Mouse (Mus musculus) liver, embryonic 13.5 days (tissue): ENCODE results near the gene Shisa8. TPM values are rescaled to one million over a fixed set of nuclear protein-coding genes. Genes with fewer than 3 reads are reported as not detected.
A peak's percentile ranks its signal among the peaks of the same experiment; 100 is the strongest.

Experiments
- ATAC-seq: fragments of 200-750 bp; cut with Nextera tagmentation; 2 replicates; pipeline ENCODE4 v1.8.0; 2017; ENCODE audit warnings: low read depth, mild to moderate bottlenecking, moderate number of reproducible peaks, moderate library complexity
- DNase-seq: peaks from one replicate; pipeline ENCODE4 v3.0.0; 2022
- H3K27ac ChIP-seq: fragments of 300-500 bp; sonication (generic); 2 replicates; pipeline ENCODE4 v1.5.1; 2015; ENCODE audit warnings: moderate library complexity, mild to moderate bottlenecking, inconsistent platforms
- H3K27me3 ChIP-seq: fragments of 300-500 bp; sonication (generic); 2 replicates; pipeline ENCODE4 v1.6.1; 2015; ENCODE audit warnings: mild to moderate bottlenecking, inconsistent platforms
- H3K36me3 ChIP-seq: fragments of 300-500 bp; sonication (generic); 2 replicates; pipeline ENCODE4 v1.6.1; 2015; ENCODE audit warnings: mild to moderate bottlenecking, inconsistent platforms
- H3K4me1 ChIP-seq: fragments of 300-500 bp; sonication (generic); replicated peaks from 2 replicates; pipeline ENCODE4 v1.6.1; 2015; ENCODE audit warnings: inconsistent platforms
- H3K4me2 ChIP-seq: fragments of 300-500 bp; sonication (generic); 2 replicates; pipeline ENCODE4 v1.6.1; 2015; ENCODE audit warnings: inconsistent platforms, mild to moderate bottlenecking, moderate library complexity
- H3K4me3 ChIP-seq: fragments of 300-500 bp; sonication (generic); replicated peaks from 2 replicates; pipeline ENCODE4 v1.5.1; 2015; ENCODE audit warnings: mild to moderate bottlenecking, inconsistent platforms
- H3K9ac ChIP-seq: fragments of 300-500 bp; sonication (generic); 2 replicates; pipeline ENCODE4 v1.6.1; 2015; ENCODE audit warnings: mild to moderate bottlenecking, inconsistent platforms
- H3K9me3 ChIP-seq: fragments of 300-500 bp; sonication (generic); replicated peaks from 2 replicates; pipeline ENCODE4 v1.6.1; 2016; ENCODE audit warnings: inconsistent platforms
- WGBS: fragments of 180-500 bp; shearing (Covaris S2); methylation state at CpG from one replicate; pipeline ENCODE4 v1.1.7; 2015; ENCODE audit not compliant: insufficient replicate concordance; 5-methylcytosine and 5-hydroxymethylcytosine counted together
- polyA plus RNA-seq: library from polyadenylated mRNA; unstranded; fragments of >200 nt; fragmentation: Nextera tagmentation; extraction: Ambion mirVana; gene quantifications from 2 replicates; pipeline ENCODE4 v1.2.1, GENCODE M21; 2015

The Shisa8 gene
- polyA plus RNA-seq, 1 experiment from 2014 or later: 0.10 TPM

- Histone ChIP-seq H3K4me2 (no peak overlapping the region), H3K27me3 (peaks cover 17% of the 10 kb centered on the region), H3K27ac (no peak overlapping the region), H3K4me3 (no peak overlapping the region), H3K4me1 (peaks cover 15% of the 10 kb centered on the region), H3K9ac (no peak overlapping the region), H3K36me3 (peaks cover 89% of the 10 kb centered on the region), H3K9me3 (no peaks in the 10 kb centered on the region)
- WGBS: 86% methylated on average over 6 of the region's 6 CpGs
- no peak for ATAC-seq
- no peak for DNase-seq
Observed at GRCm38 (mm10) chr15:82202086-82202485, 10.5 kb downstream of the Shisa8 start.

- DNase-seq (no peak), ATAC-seq (peak; percentile 16; the same call in 1 of the 2 replicates)
- Histone ChIP-seq H3K27me3 (no peaks in the 10 kb centered on the region), H3K4me1 (0 out of 2 replicates have a peak, but pooled peaks cover 5% of the 10 kb centered on the region), H3K4me2 (no peak overlapping the region), H3K4me3 (no peak overlapping the region), H3K36me3 (peaks cover 98% of the 10 kb centered on the region), H3K9me3 (no peaks in the 10 kb centered on the region), H3K9ac (no peak overlapping the region), H3K27ac (no peak overlapping the region)
- WGBS: 89% methylated on average over 12 of the region's 12 CpGs
Observed at GRCm38 (mm10) chr15:82199546-82199945, 13.1 kb downstream of the Shisa8 start.

DNA sequence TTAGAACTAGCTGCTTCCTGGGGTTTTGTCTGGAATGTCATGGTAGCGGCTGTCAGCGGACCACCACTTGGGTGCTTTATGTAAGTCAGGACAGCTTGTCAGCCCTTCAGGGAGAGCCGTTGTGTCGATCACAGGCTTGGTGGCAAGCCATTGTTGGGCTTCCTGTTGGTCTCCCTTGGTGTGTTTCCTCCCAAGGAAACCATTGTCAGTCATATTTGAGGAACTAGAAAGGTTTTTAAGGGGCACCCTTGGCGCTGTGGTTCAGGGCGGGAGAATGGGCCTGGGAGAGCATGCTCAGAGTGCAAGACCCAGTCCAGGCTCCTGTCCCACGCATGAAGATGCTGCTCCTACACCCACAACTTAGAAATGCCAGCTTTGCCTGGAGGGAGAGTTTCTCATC, 14.3 kb downstream of the Shisa8 start:
- ATAC-seq (no peak), DNase-seq (no peak)
- H3K9me3 ChIP-seq: no peaks in the 10 kb centered on the region
- H3K27ac ChIP-seq: no peak overlapping the region; the same call in 1 of the 2 replicates
- H3K4me3 ChIP-seq: no peak overlapping the region
- 0 out of 2 replicates have a peak, but pooled peaks cover 5% of the 10 kb centered on the region for H3K4me1 ChIP-seq
- H3K27me3 ChIP-seq: no peaks in the 10 kb centered on the region
- H3K9ac ChIP-seq: no peak overlapping the region
- WGBS: 59% methylated on average over 7 of the region's 7 CpGs
- H3K36me3 ChIP-seq: peaks cover 99% of the 10 kb centered on the region
- H3K4me2 ChIP-seq: no peak overlapping the region

- Histone ChIP-seq H3K9me3 (no peaks in the 10 kb centered on the region), H3K4me1 (0 out of 2 replicates have a peak, but pooled peaks cover 5% of the 10 kb centered on the region), H3K27ac (peak overlapping the region; percentile 47; the same call in 1 of the 2 replicates), H3K9ac (no peak overlapping the region), H3K36me3 (peaks cover 99% of the 10 kb centered on the region), H3K4me2 (no peak overlapping the region), H3K27me3 (no peaks in the 10 kb centered on the region), H3K4me3 (no peak overlapping the region)
- DNase-seq: no peak
- ATAC-seq: no peak
- 65% methylated on average over 11 of the region's 11 CpGs for WGBS
Observed at GRCm38 (mm10) chr15:82197937-82198336, 14.7 kb downstream of the Shisa8 start.

DNA sequence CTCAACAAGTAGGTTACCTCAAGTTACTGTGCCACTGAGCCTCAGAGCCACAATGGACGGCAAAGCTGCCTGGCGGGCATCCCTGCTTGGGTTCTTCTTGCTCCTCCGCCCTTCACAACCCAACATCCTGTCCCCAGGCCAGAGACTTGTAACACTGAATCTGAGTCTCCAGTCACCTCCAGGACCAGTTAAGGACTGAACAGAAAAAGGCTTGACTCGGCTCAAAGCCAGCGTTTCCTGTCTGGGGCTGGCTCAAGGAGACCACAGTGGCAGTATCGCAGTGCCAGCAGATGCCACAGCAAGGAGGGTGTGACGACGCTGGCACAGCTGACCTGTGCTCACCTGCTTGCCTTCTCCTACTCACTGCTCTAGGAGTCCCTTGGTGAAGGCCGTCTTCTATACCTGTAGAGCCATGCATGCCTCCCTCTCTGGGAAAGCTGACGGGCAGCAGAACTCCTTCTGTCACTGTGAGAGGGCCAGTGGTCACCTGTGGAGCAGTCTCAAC, 15.3 kb downstream of the Shisa8 start:
- no peaks in the 10 kb centered on the region for H3K9me3 ChIP-seq
- ATAC-seq: no peak
- no peaks in the 10 kb centered on the region for H3K27me3 ChIP-seq
- H3K9ac ChIP-seq: no peak overlapping the region
- no peak for DNase-seq
- no peak overlapping the region for H3K4me3 ChIP-seq
- H3K4me2 ChIP-seq: no peak overlapping the region
- H3K36me3 ChIP-seq: peaks cover 99% of the 10 kb centered on the region
- 0 out of 2 replicates have a peak, but pooled peaks cover 5% of the 10 kb centered on the region for H3K4me1 ChIP-seq
- H3K27ac ChIP-seq: peak overlapping the region; percentile 47; the same call in 1 of the 2 replicates
- 81% methylated on average over 10 of the region's 10 CpGs for WGBS

- ATAC-seq (no peak), DNase-seq (no peak)
- H3K4me3 ChIP-seq: no peak overlapping the region
- peaks cover 99% of the 10 kb centered on the region for H3K36me3 ChIP-seq
- H3K4me2 ChIP-seq: no peak overlapping the region
- no peaks in the 10 kb centered on the region for H3K27me3 ChIP-seq
- 77% methylated on average over 12 of the region's 12 CpGs for WGBS
- no peak overlapping the region for H3K9ac ChIP-seq
- 0 out of 2 replicates have a peak, but pooled peaks cover 5% of the 10 kb centered on the region for H3K4me1 ChIP-seq
- H3K9me3 ChIP-seq: no peaks in the 10 kb centered on the region
- no peak overlapping the region for H3K27ac ChIP-seq
Observed at GRCm38 (mm10) chr15:82196300-82196699, 16.3 kb downstream of the Shisa8 start.

- Histone ChIP-seq H3K27ac (no peak overlapping the region; the same call in 1 of the 2 replicates), H3K4me1 (peaks cover 10% of the 10 kb centered on the region), H3K36me3 (peaks cover 96% of the 10 kb centered on the region), H3K4me3 (no peak overlapping the region), H3K27me3 (no peaks in the 10 kb centered on the region), H3K9ac (no peak overlapping the region), H3K4me2 (no peak overlapping the region), H3K9me3 (no peaks in the 10 kb centered on the region)
- 77% methylated on average over 8 of the region's 8 CpGs for WGBS
- DNase-seq (no peak), ATAC-seq (no peak)
Observed at GRCm38 (mm10) chr15:82192617-82193016, 20.0 kb downstream of the Shisa8 start.

DNA sequence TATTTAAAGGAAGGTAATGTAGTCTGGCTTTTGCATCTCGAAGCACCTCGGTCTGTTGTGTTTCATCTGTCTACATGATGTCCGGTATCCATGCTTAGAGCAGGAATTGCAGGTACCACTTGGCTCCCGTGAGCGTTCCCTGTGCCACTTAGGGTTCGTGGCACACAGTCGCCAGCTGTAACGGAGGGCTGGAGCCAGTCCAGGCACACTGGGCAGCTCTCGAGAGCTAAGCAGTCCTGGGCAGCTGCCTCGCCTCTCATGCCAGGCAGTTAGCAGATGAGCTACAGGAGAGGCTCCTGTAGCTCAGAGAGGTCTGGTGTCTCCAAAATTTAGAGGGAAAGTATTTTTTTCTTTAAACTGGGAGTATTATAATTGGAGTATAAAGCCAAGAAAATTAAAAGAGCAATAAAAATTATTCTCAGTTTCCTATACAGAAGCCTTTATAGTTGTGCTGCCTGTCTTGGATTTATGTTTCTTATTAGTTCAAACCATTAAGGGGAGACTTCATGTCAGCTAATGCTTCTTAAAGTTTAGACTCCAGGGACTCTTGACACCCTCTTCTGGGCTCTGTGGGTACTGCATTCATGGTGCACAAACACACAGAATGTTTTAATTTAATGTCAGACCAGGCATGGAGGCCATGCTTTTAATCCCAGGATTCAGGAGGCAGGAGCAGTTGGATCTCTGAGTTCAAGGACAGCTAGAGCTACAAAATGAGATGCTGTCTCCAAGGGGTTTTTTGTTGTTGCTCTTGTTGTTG, 24.0 kb downstream of the Shisa8 start:
- 0 out of 2 replicates have a peak, but pooled peaks cover 4% of the 10 kb centered on the region for H3K9me3 ChIP-seq
- no peaks in the 10 kb centered on the region for H3K27me3 ChIP-seq
- no peak overlapping the region for H3K4me2 ChIP-seq
- H3K36me3 ChIP-seq: peaks cover 90% of the 10 kb centered on the region
- H3K9ac ChIP-seq: no peak overlapping the region
- no peak for ATAC-seq
- 96% methylated on average over 10 of the region's 10 CpGs for WGBS
- DNase-seq: peak; percentile 35
- no peak overlapping the region for H3K4me3 ChIP-seq
- peak overlapping the region; percentile 98 for H3K27ac ChIP-seq
- peaks cover 50% of the 10 kb centered on the region for H3K4me1 ChIP-seq

DNA sequence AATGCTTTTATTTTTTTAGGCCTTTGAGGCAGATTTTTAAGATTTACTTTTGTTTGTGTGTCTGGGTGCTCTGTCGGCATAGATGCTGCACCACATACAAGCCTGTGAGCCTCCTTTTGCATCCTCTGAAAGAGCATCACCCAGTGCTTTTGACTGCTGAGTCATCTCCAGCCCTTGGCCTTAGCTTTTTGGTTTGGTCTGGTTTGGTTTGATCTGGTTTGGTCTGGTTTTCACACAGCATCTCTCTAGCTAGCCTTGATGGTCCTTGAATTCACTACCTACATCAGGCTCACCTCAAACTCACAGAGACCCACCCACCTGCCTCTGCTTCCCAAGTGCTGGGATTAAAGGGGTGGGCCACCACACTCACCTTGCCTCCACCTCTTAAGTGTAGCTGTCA, 24.7 kb downstream of the Shisa8 start:
- no peak overlapping the region for H3K9ac ChIP-seq
- H3K27me3 ChIP-seq: no peaks in the 10 kb centered on the region
- ATAC-seq (no peak), DNase-seq (no peak)
- H3K4me2 ChIP-seq: no peak overlapping the region
- H3K9me3 ChIP-seq: 0 out of 2 replicates have a peak, but pooled peaks cover 4% of the 10 kb centered on the region
- peaks cover 57% of the 10 kb centered on the region for H3K4me1 ChIP-seq
- WGBS: 80% methylated on average over 1 of the region's 1 CpGs
- no peak overlapping the region for H3K4me3 ChIP-seq
- peaks cover 90% of the 10 kb centered on the region for H3K36me3 ChIP-seq
- H3K27ac ChIP-seq: peak overlapping the region; percentile 98

DNA sequence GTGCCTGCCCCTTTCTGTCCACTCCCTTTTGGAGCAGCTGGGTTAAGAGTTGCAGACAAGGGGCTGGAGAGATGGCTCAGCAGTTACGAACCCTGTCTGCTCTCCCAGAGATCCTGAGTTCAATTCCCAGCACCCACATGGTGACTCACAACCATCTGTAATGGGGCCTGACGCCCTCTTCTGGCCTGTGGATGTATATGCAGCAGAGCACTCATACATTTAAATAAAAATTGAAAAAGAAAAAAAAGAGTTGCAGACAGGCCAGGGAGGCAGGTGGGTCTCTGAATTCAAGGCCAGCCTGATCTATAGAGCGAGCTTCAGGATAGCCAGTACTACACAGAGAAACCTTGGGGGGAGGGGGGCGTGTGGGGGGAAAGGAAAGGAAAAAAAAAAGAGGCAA, 25.2 kb downstream of the Shisa8 start:
- 81% methylated on average over 4 of the region's 4 CpGs for WGBS
- Histone ChIP-seq H3K4me2 (peak overlapping the region; percentile 70; the same call in 1 of the 2 replicates), H3K27ac (peak overlapping the region; percentile 98), H3K4me1 (peaks cover 59% of the 10 kb centered on the region), H3K27me3 (no peaks in the 10 kb centered on the region), H3K4me3 (no peak overlapping the region), H3K36me3 (peaks cover 90% of the 10 kb centered on the region), H3K9me3 (peaks cover 6% of the 10 kb centered on the region), H3K9ac (peak overlapping the region; percentile 72; the same call in 1 of the 2 replicates)
- ATAC-seq (no peak), DNase-seq (no peak)

DNA sequence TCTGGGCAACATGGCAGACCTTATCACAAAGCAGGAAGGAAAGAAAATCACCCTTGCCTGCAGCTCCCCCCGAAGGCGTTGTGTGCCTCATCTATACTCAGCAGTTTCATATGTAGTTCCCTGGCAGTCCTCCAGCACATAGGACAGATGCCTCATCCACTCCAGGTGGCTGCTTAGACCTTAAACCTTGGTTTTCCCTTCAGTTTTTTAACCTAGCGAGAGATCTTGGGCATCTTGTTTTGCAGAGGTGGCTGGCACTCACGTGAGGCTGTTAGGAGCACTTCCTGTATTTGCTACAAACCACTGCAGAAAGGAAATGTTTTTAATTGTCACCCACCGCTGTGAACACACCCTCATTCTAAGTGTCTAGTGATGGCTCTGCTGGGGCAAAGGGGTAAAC, 25.7 kb downstream of the Shisa8 start:
- Histone ChIP-seq H3K4me1 (peaks cover 59% of the 10 kb centered on the region), H3K9me3 (peaks cover 11% of the 10 kb centered on the region), H3K36me3 (peaks cover 90% of the 10 kb centered on the region), H3K9ac (peak overlapping the region; percentile 72; the same call in 1 of the 2 replicates), H3K4me3 (no peak overlapping the region), H3K27me3 (no peaks in the 10 kb centered on the region), H3K27ac (peak overlapping the region; percentile 98), H3K4me2 (peak overlapping the region; percentile 70)
- DNase-seq (no peak), ATAC-seq (no peak)
- WGBS: 52% methylated on average over 5 of the region's 5 CpGs
